Mouse (Mus musculus): ENCODE measurements around the gene Kcng1. TPM values are rescaled to one million over a fixed set of nuclear protein-coding genes. Genes with fewer than 3 reads are reported as not detected.

Kcng1 gene
- polyA plus RNA-seq, 1 experiment, result not detected

DNA sequence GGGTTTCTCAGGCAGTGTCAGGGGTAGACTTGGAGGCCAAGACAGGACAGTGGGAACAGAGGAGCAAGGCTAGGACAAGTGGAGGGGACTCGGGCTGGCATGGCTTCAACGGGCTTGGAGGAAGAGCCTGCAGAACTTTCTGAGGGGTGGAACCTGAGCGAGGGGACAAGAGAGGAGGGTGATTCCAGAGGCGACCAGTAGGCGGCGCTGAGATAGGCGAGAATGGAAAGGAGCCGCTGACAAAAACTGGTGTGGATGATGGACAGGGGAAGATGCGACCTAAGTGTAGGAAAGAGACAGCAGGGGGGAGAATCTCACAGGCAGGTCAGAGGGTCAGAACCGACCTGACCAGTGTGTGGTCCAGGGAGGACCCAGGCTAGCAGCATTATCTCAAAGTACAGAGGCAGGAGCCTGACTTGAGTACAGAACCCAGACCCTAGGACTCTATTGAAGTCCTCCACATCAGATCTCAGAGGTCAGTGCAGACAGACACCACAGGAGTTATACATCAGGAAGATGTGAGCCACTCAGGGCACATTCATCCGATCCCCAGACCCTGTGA, 7.1 kb downstream of the Kcng1 start:
- TF ChIP-seq POLR2A (IDR thresholded peaks at IDR 0.05; ENCODE audit: insufficient read depth, low read depth, low read length) (no peak), CTCF (IDR thresholded peaks at IDR 0.05; ENCODE audit: insufficient read depth, low read depth, low read length) (peak; percentile 83)
- WGBS, result 14% methylated on average over 11 of the region's 11 CpGs
- Histone ChIP-seq H3K4me3 (ENCODE audit: insufficient read depth, low read depth, low read length) (no peak overlapping the region), H3K4me1 (ENCODE audit: control insufficient read depth, insufficient read depth, low read length) (no peaks in the 10 kb centered on the region), H3K27ac (ENCODE audit: insufficient read depth, low read depth, low read length) (no peak overlapping the region)

DNA sequence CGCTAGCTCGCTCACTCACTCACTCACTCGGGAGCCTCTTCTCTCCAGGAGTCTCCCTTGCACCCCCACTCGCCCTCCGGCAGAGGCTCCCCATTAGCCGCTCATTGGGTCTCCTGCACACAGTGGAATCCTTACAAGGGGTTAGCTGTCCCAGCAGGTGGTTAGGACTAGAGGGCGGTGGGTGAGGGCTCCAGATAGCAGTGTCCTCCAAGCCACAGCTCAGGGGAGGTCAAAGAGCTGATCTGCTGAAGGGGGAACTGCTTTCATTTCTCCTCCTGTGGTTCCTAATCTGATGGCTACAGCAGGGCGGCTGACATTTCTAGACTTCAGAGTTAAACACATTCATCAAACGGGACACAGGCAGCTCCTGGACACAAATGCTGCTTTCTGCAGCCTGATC, 8.1 kb downstream of the Kcng1 start:
- WGBS, result 62% methylated on average over 9 of the region's 9 CpGs
- no peak for TF ChIP-seq POLR2A (IDR thresholded peaks at IDR 0.05; ENCODE audit: insufficient read depth, low read depth, low read length)
- no peak for TF ChIP-seq CTCF (IDR thresholded peaks at IDR 0.05; ENCODE audit: insufficient read depth, low read depth, low read length)
- Histone ChIP-seq H3K4me1 (ENCODE audit: control insufficient read depth, insufficient read depth, low read length) (no peaks in the 10 kb centered on the region), H3K27ac (ENCODE audit: insufficient read depth, low read depth, low read length) (no peak overlapping the region), H3K4me3 (ENCODE audit: insufficient read depth, low read depth, low read length) (no peak overlapping the region)

DNA sequence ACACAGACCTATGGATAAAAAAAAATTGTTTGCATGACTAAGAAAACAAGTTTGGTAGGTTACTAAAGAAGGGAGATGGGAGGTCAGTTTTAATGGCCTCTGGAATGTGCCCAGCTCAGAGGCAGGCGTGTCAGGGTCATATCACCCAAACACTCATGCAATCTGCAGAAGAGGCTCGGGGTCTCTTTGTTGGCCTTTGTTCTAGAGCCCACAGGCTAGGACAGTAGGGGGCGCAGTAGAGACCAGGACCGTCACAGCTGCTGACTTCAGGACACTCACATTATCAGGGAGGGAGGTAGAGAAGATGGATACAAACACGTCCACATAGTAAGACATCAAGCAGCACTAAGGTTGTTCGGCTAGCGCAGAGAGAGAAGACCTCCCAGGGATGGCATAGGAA, 13.5 kb downstream of the Kcng1 start:
- 64% methylated on average over 7 of the region's 7 CpGs for WGBS
- no peaks in the 10 kb centered on the region for H3K4me1 ChIP-seq (ENCODE audit: control insufficient read depth, insufficient read depth, low read length)
- H3K27ac ChIP-seq (ENCODE audit: insufficient read depth, low read depth, low read length), result no peak overlapping the region
- no peak overlapping the region for H3K4me3 ChIP-seq (ENCODE audit: insufficient read depth, low read depth, low read length)
- TF ChIP-seq CTCF (IDR thresholded peaks at IDR 0.05; ENCODE audit: insufficient read depth, low read depth, low read length) (no peak), POLR2A (IDR thresholded peaks at IDR 0.05; ENCODE audit: insufficient read depth, low read depth, low read length) (no peak)

DNA sequence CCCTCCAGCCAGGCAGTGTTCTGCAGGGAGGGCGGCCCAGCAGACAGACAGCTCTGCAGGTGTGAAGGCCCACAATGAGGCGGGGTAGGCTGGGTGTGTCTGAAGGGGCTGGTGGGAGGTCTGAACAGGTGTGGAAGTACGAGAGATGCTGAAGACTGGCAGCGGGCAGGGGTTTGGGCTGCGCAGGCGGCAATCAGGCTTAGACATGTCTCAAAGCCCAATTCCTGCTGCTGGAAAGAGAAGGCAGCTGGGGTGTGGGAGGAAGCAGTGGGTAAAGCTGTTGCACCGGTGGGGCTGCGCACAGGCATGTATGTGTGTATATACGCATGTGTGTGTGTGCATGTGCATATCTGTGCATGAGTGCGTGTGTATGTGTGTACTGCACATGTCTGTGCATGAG, 20.6 kb downstream of the Kcng1 start:
- TF ChIP-seq CTCF (IDR thresholded peaks at IDR 0.05; ENCODE audit: insufficient read depth, low read depth, low read length) (no peak), POLR2A (IDR thresholded peaks at IDR 0.05; ENCODE audit: insufficient read depth, low read depth, low read length) (no peak)
- Histone ChIP-seq H3K4me3 (ENCODE audit: insufficient read depth, low read depth, low read length) (no peak overlapping the region), H3K27ac (ENCODE audit: insufficient read depth, low read depth, low read length) (no peak overlapping the region), H3K4me1 (ENCODE audit: control insufficient read depth, insufficient read depth, low read length) (peaks cover 5% of the 10 kb centered on the region; the same call in 1 of the 2 replicates)
- WGBS, result 77% methylated on average over 10 of the region's 10 CpGs

DNA sequence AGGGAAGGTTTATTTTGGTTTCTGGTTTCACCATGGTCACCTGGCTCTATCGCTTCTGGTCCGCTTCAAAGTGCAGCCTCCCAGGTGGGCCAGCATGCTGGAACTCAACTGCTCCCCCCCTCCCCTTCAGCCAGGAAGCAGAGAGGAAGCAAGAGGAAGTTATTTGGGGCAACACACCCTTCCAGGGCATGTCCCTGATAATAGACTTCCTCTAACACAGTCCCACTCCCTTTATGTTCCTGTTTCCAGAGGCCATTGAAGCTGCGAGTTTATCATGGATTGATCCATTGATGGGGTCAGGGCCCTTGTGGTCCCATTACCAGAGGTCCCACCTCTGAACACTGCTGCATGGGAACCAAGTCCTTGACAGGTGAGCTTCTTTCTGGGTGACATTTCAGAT, 21.4 kb downstream of the Kcng1 start:
- H3K4me3 ChIP-seq (ENCODE audit: insufficient read depth, low read depth, low read length), result no peak overlapping the region
- 96% methylated on average over 3 of the region's 3 CpGs for WGBS
- TF ChIP-seq POLR2A (IDR thresholded peaks at IDR 0.05; ENCODE audit: insufficient read depth, low read depth, low read length) (no peak), CTCF (IDR thresholded peaks at IDR 0.05; ENCODE audit: insufficient read depth, low read depth, low read length) (no peak)
- H3K27ac ChIP-seq (ENCODE audit: insufficient read depth, low read depth, low read length), result no peak overlapping the region
- H3K4me1 ChIP-seq (ENCODE audit: control insufficient read depth, insufficient read depth, low read length), result peaks cover 5% of the 10 kb centered on the region; the same call in 1 of the 2 replicates

DNA sequence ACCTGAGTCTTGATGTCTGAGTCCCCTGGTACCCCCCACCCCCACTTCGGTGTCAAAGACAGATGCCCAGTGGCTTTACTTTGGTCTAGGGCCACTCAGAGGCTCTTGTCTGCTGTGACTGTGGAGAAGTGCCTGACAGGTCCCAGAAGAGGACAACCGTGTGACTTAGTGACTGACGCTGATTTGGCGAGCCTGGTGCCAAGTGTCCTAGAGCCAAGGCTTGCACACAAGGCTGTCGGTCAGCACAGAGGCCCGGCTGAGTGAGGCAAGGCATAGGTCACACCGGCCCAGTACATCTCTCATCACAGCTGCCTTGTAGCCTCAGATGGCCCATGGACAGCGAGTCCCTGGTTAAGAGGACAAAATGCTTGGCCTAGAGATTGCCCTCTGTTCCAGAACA, 22.5 kb downstream of the Kcng1 start:
- TF ChIP-seq CTCF (IDR thresholded peaks at IDR 0.05; ENCODE audit: insufficient read depth, low read depth, low read length), result no peak
- no peak for TF ChIP-seq POLR2A (IDR thresholded peaks at IDR 0.05; ENCODE audit: insufficient read depth, low read depth, low read length)
- Histone ChIP-seq H3K27ac (ENCODE audit: insufficient read depth, low read depth, low read length) (no peak overlapping the region), H3K4me3 (ENCODE audit: insufficient read depth, low read depth, low read length) (no peak overlapping the region), H3K4me1 (ENCODE audit: control insufficient read depth, insufficient read depth, low read length) (peaks cover 5% of the 10 kb centered on the region; the same call in 1 of the 2 replicates)
- WGBS, result 89% methylated on average over 8 of the region's 8 CpGs

DNA sequence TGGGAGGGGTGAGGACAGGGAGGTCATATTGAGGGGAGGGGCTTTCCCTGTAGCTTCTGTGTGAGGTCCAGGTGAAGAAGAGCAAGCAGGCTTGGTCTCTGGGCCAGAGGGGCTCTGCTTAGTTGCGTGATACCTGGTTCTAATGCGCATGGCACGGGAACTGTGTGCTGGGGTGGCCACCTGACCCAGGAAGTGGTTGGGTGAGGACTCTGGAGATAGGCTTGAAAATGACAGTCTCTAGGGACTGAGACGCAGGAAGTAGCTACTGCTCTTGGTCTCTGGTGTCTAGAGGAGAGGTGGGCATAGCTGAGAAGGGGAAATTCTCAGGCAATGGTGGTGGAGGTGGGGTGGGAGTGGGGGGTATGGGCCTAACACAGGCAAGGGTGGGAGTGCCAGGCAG, 24.3 kb downstream of the Kcng1 start:
- H3K4me1 ChIP-seq (ENCODE audit: control insufficient read depth, insufficient read depth, low read length), result peaks cover 5% of the 10 kb centered on the region; the same call in 1 of the 2 replicates
- H3K4me3 ChIP-seq (ENCODE audit: insufficient read depth, low read depth, low read length), result no peak overlapping the region
- TF ChIP-seq POLR2A (IDR thresholded peaks at IDR 0.05; ENCODE audit: insufficient read depth, low read depth, low read length) (no peak), CTCF (IDR thresholded peaks at IDR 0.05; ENCODE audit: insufficient read depth, low read depth, low read length) (no peak)
- 94% methylated on average over 4 of the region's 4 CpGs for WGBS
- no peak overlapping the region for H3K27ac ChIP-seq (ENCODE audit: insufficient read depth, low read depth, low read length)

DNA sequence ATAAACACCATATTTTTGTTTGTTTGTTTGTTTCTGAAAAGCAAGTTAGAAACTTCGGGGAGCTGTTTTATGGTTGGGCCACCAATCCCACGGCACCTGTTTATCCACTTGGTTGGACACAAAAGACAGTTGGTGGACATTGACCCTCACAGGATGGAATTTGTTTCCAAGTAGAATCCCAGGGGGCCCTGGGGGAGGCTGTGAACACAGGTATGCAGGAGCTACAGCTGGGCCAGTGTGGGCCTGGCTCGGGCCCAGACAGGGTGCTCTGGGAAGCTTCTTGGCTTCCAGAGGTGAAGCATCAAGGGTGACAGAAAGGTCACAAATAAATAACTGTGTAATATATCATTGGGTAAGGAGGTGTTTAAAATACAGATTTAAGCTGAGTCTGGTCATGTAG, 25.0 kb downstream of the Kcng1 start:
- H3K4me3 ChIP-seq (ENCODE audit: insufficient read depth, low read depth, low read length), result no peak overlapping the region
- no peak overlapping the region for H3K27ac ChIP-seq (ENCODE audit: insufficient read depth, low read depth, low read length)
- 82% methylated on average over 3 of the region's 3 CpGs for WGBS
- peaks cover 5% of the 10 kb centered on the region; the same call in 1 of the 2 replicates for H3K4me1 ChIP-seq (ENCODE audit: control insufficient read depth, insufficient read depth, low read length)
- TF ChIP-seq CTCF (IDR thresholded peaks at IDR 0.05; ENCODE audit: insufficient read depth, low read depth, low read length), result no peak
- no peak for TF ChIP-seq POLR2A (IDR thresholded peaks at IDR 0.05; ENCODE audit: insufficient read depth, low read depth, low read length)

DNA sequence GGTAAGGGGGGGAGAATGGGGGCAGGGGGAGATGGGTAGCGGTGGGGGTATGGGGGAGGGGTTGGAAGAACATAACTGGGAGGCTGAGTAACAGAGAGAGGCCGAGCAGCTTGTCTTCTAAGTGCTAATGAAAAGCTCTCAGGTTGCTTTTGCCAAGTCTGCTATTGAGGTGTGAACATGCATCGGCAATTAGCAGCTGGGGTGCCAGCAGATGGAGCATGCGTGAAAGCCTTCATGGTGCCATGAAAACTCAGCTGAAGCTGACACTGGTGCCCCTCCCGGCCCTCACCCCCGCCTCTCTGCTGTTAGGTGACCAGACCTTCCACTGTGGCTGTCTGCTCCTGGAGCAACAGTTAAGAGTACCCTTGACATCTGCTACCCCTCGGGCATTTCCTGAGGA, 27.7 kb downstream of the Kcng1 start:
- Histone ChIP-seq H3K27ac (ENCODE audit: insufficient read depth, low read depth, low read length) (no peak overlapping the region), H3K4me1 (ENCODE audit: control insufficient read depth, insufficient read depth, low read length) (no peaks in the 10 kb centered on the region), H3K4me3 (ENCODE audit: insufficient read depth, low read depth, low read length) (no peak overlapping the region)
- TF ChIP-seq CTCF (IDR thresholded peaks at IDR 0.05; ENCODE audit: insufficient read depth, low read depth, low read length), result no peak
- no peak for TF ChIP-seq POLR2A (IDR thresholded peaks at IDR 0.05; ENCODE audit: insufficient read depth, low read depth, low read length)
- 56% methylated on average over 7 of the region's 7 CpGs for WGBS
